Mouse (Mus musculus) liver, embryonic 14.5 days (tissue): ENCODE measurements around the gene Dnm3.

ENCODE experiments used
- CTCF ChIP-seq: IDR thresholded peaks from 2 replicates; pipeline ENCODE4 v1.5.1; 2016; ENCODE audit warnings: antibody characterized with exemption, low read depth, control low read depth
- EP300 ChIP-seq: IDR thresholded peaks from 2 replicates; pipeline ENCODE4 v1.6.1; 2016; ENCODE audit warnings: antibody characterized with exemption, low read depth

GRCm38 (mm10) chr1:162274674-162275248 is 203.1 kb downstream of the Dnm3 start:
- TF ChIP-seq CTCF (no peak), EP300 (no peak)
